Mouse (Mus musculus): ENCODE measurements around the gene Hoxb13.

The Hoxb13 gene

GRCm38 (mm10) chr11:96193521-96194400 lies at the start of gene Hoxb13:
Hoxb13 (plus strand) TSS chr11:96194316.
- DNase-seq (ENCODE audit: low read depth, low spot score), result no peak

GRCm38 (mm10) chr11:96145622-96146270 lies 48.4 kb upstream of the Hoxb13 start:
- peak; percentile 86 for DNase-seq (ENCODE audit: low read depth, low spot score)

GRCm38 (mm10) chr11:96147471-96147870 lies 46.6 kb upstream of the Hoxb13 start:
- DNase-seq (ENCODE audit: low read depth, low spot score), result no peak

GRCm38 (mm10) chr11:96164769-96165168 lies 29.3 kb upstream of the Hoxb13 start:
- DNase-seq (ENCODE audit: low read depth, low spot score), result no peak

GRCm38 (mm10) chr11:96168125-96168524 lies 26.0 kb upstream of the Hoxb13 start:
- no peak for DNase-seq (ENCODE audit: low read depth, low spot score)

- DNase-seq (ENCODE audit: low read depth, low spot score), result no peak
Measured at GRCm38 (mm10) chr11:96169016-96169415, 25.1 kb upstream of the Hoxb13 start.

GRCm38 (mm10) chr11:96170711-96171379 lies 23.3 kb upstream of the Hoxb13 start:
- no peak for DNase-seq (ENCODE audit: low read depth, low spot score)

- no peak for DNase-seq (ENCODE audit: low read depth, low spot score)
Measured at GRCm38 (mm10) chr11:96171601-96172000, 22.5 kb upstream of the Hoxb13 start.

- DNase-seq (ENCODE audit: low read depth, low spot score), result no peak
Measured at GRCm38 (mm10) chr11:96172511-96173287, 21.4 kb upstream of the Hoxb13 start.

GRCm38 (mm10) chr11:96173288-96173840 lies 20.8 kb upstream of the Hoxb13 start:
- DNase-seq (ENCODE audit: low read depth, low spot score), result no peak

GRCm38 (mm10) chr11:96174881-96175280 lies 19.2 kb upstream of the Hoxb13 start:
- DNase-seq (ENCODE audit: low read depth, low spot score), result no peak

GRCm38 (mm10) chr11:96175511-96175910 lies 18.6 kb upstream of the Hoxb13 start:
- DNase-seq (ENCODE audit: low read depth, low spot score), result no peak

- DNase-seq (ENCODE audit: low read depth, low spot score), result no peak
Measured at GRCm38 (mm10) chr11:96175951-96176530, 18.1 kb upstream of the Hoxb13 start.

- no peak for DNase-seq (ENCODE audit: low read depth, low spot score)
Measured at GRCm38 (mm10) chr11:96176841-96177240, 17.3 kb upstream of the Hoxb13 start.

GRCm38 (mm10) chr11:96177546-96178174 lies 16.5 kb upstream of the Hoxb13 start:
- no peak for DNase-seq (ENCODE audit: low read depth, low spot score)

GRCm38 (mm10) chr11:96178356-96178755 lies 15.8 kb upstream of the Hoxb13 start:
- DNase-seq (ENCODE audit: low read depth, low spot score), result no peak

GRCm38 (mm10) chr11:96178911-96179503 lies 15.1 kb upstream of the Hoxb13 start:
- no peak for DNase-seq (ENCODE audit: low read depth, low spot score)

- no peak for DNase-seq (ENCODE audit: low read depth, low spot score)
Measured at GRCm38 (mm10) chr11:96181061-96181460, 13.1 kb upstream of the Hoxb13 start.

- no peak for DNase-seq (ENCODE audit: low read depth, low spot score)
Measured at GRCm38 (mm10) chr11:96184233-96184632, 9.9 kb upstream of the Hoxb13 start.

- no peak for DNase-seq (ENCODE audit: low read depth, low spot score)
Measured at GRCm38 (mm10) chr11:96187321-96187720, 6.8 kb upstream of the Hoxb13 start.
